Mouse (Mus musculus) limb, embryonic 12.5 days (tissue): ENCODE results near the gene Nxnl2. TPM values are rescaled to one million over a fixed set of nuclear protein-coding genes. Genes with fewer than 3 reads are reported as not detected.
"Not testable (repeated sequence)": the region's sequence is repeated elsewhere in the genome, so short reads cannot be mapped to it uniquely, and the experiment has no call there.

Source experiments
- ATAC-seq: fragments of 200-750 bp; cut with Nextera tagmentation; 2 replicates; pipeline ENCODE4 v1.8.0; 2017; ENCODE audit warnings: low read depth, moderate TSS enrichment; ENCODE audit not compliant: insufficient number of reproducible peaks, insufficient read depth, low FRiP score, low TSS enrichment
- H3K27ac ChIP-seq: fragments of 300-500 bp; sonication (generic); 2 replicates; pipeline ENCODE4 v1.5.1; 2016; ENCODE audit warnings: mild to moderate bottlenecking, moderate library complexity
- H3K27me3 ChIP-seq: fragments of 300-500 bp; sonication (generic); 2 replicates; pipeline ENCODE4 v1.6.1; 2016; ENCODE audit warnings: mild to moderate bottlenecking, moderate library complexity
- H3K36me3 ChIP-seq: fragments of 300-500 bp; sonication (generic); 2 replicates; pipeline ENCODE4 v1.6.1; 2016; ENCODE audit warnings: mild to moderate bottlenecking, moderate library complexity
- H3K4me1 ChIP-seq: fragments of 300-500 bp; sonication (generic); replicated peaks from 2 replicates; pipeline ENCODE4 v1.6.1; 2016
- H3K4me2 ChIP-seq: fragments of 300-500 bp; sonication (generic); 2 replicates; pipeline ENCODE4 v1.6.1; 2016; ENCODE audit warnings: mild to moderate bottlenecking, moderate library complexity
- H3K4me3 ChIP-seq: fragments of 300-500 bp; sonication (generic); replicated peaks from 2 replicates; pipeline ENCODE4 v1.5.1; 2016; ENCODE audit warnings: mild to moderate bottlenecking
- H3K9ac ChIP-seq: fragments of 300-500 bp; sonication (generic); replicated peaks from 2 replicates; pipeline ENCODE4 v1.6.1; 2016; ENCODE audit warnings: mild to moderate bottlenecking, moderate library complexity
- H3K9me3 ChIP-seq: fragments of 300-500 bp; sonication (generic); 2 replicates; pipeline ENCODE4 v1.6.1; 2016; ENCODE audit warnings: mild to moderate bottlenecking, moderate library complexity
- WGBS: fragments of 180-500 bp; shearing (Covaris S2); methylation state at CpG from one replicate; pipeline ENCODE4 v1.1.7; 2016; 5-methylcytosine and 5-hydroxymethylcytosine counted together
- polyA plus RNA-seq: library from polyadenylated mRNA; unstranded; fragments of >200 nt; fragmentation: Nextera tagmentation; extraction: Ambion mirVana; gene quantifications from 2 replicates; pipeline ENCODE4 v1.2.1, GENCODE M21; 2016

Nxnl2 gene
- polyA plus RNA-seq, 1 experiment from 2014 or later = 9.5 TPM

- H3K27me3 ChIP-seq = 0 out of 2 replicates have a peak, but pooled peaks cover 2% of the 10 kb centered on the region
- no peak overlapping the region for H3K27ac ChIP-seq
- no peak overlapping the region for H3K4me3 ChIP-seq
- 69% methylated on average over 3 of the region's 3 CpGs for WGBS
- no peak overlapping the region for H3K4me2 ChIP-seq
- no peaks in the 10 kb centered on the region for H3K36me3 ChIP-seq
- H3K4me1 ChIP-seq = no peaks in the 10 kb centered on the region
- no peaks in the 10 kb centered on the region for H3K9me3 ChIP-seq
- ATAC-seq = no peak
- H3K9ac ChIP-seq = no peak overlapping the region
These were observed 8.5 kb downstream of the Nxnl2 start for GRCm38 (mm10) chr13:51179362-51179761.

- H3K27me3 ChIP-seq = no peaks in the 10 kb centered on the region
- no peak overlapping the region for H3K27ac ChIP-seq
- ATAC-seq = no peak
- H3K4me2 ChIP-seq = no peak overlapping the region
- H3K9me3 ChIP-seq = 0 out of 2 replicates have a peak, but pooled peaks cover 2% of the 10 kb centered on the region
- no peak overlapping the region for H3K9ac ChIP-seq
- no peaks in the 10 kb centered on the region for H3K36me3 ChIP-seq
- no peak overlapping the region for H3K4me3 ChIP-seq
- H3K4me1 ChIP-seq = no peaks in the 10 kb centered on the region
- 85% methylated on average over 7 of the region's 7 CpGs for WGBS
These were observed 11.4 kb downstream of the Nxnl2 start for GRCm38 (mm10) chr13:51182236-51182635.

GRCm38 (mm10) chr13:51184896-51185295, 14.1 kb downstream of the Nxnl2 start:
- Histone ChIP-seq H3K9me3 (0 out of 2 replicates have a peak, but pooled peaks cover 4% of the 10 kb centered on the region), H3K4me3 (no peak overlapping the region), H3K9ac (no peak overlapping the region), H3K27me3 (no peaks in the 10 kb centered on the region), H3K4me1 (no peaks in the 10 kb centered on the region), H3K27ac (no peak overlapping the region), H3K4me2 (no peak overlapping the region), H3K36me3 (no peaks in the 10 kb centered on the region)
- no peak for ATAC-seq
- 83% methylated on average over 3 of the region's 3 CpGs for WGBS

- whole genome bisulfite sequencing = 52% methylated on average over 3 of the region's 3 CpGs
These were observed 19.5 kb downstream of the Nxnl2 start for GRCm38 (mm10) chr13:51190336-51190735.

GRCm38 (mm10) chr13:51191416-51192140, 20.8 kb downstream of the Nxnl2 start:
- 75% methylated on average over 6 of the region's 6 CpGs for WGBS
- Histone ChIP-seq H3K4me3 (no peak overlapping the region), H3K9ac (no peak overlapping the region), H3K4me1 (0 out of 2 replicates have a peak, but pooled peaks cover 4% of the 10 kb centered on the region), H3K36me3 (no peaks in the 10 kb centered on the region), H3K4me2 (no peak overlapping the region), H3K9me3 (0 out of 2 replicates have a peak, but pooled peaks cover 4% of the 10 kb centered on the region), H3K27ac (no peak overlapping the region), H3K27me3 (no peaks in the 10 kb centered on the region)
- ATAC-seq = no peak

More at GRCm38 (mm10) chr13:51190336-51190735, 19.5 kb downstream of the Nxnl2 start:
- Histone ChIP-seq H3K27me3 (no peaks in the 10 kb centered on the region), H3K36me3 (no peaks in the 10 kb centered on the region), H3K9ac (no peak overlapping the region), H3K9me3 (0 out of 2 replicates have a peak, but pooled peaks cover 4% of the 10 kb centered on the region), H3K27ac (no peak overlapping the region), H3K4me1 (0 out of 2 replicates have a peak, but pooled peaks cover 4% of the 10 kb centered on the region), H3K4me3 (no peak overlapping the region), H3K4me2 (no peak overlapping the region)
- no peak for ATAC-seq

GRCm38 (mm10) chr13:51193893-51194292, 23.1 kb downstream of the Nxnl2 start:
- no peaks in the 10 kb centered on the region for H3K36me3 ChIP-seq
- 91% methylated on average over 15 of the region's 15 CpGs for WGBS
- no peak overlapping the region for H3K9ac ChIP-seq
- H3K9me3 ChIP-seq = no peaks in the 10 kb centered on the region
- no peak overlapping the region for H3K4me3 ChIP-seq
- H3K27ac ChIP-seq = no peak overlapping the region
- no peaks in the 10 kb centered on the region for H3K27me3 ChIP-seq
- 0 out of 2 replicates have a peak, but pooled peaks cover 4% of the 10 kb centered on the region for H3K4me1 ChIP-seq
- ATAC-seq = no peak
- no peak overlapping the region for H3K4me2 ChIP-seq

- no peak overlapping the region for H3K27ac ChIP-seq
These were observed 26.9 kb downstream of the Nxnl2 start for GRCm38 (mm10) chr13:51197699-51198098.

GRCm38 (mm10) chr13:51198186-51198585, 27.4 kb downstream of the Nxnl2 start:
- Histone ChIP-seq H3K27me3 (no peaks in the 10 kb centered on the region), H3K4me2 (no peak overlapping the region), H3K27ac (no peak overlapping the region), H3K9ac (no peak overlapping the region), H3K9me3 (peaks cover 6% of the 10 kb centered on the region; the same call in 1 of the 2 replicates), H3K4me1 (no peaks in the 10 kb centered on the region), H3K36me3 (no peaks in the 10 kb centered on the region), H3K4me3 (no peak overlapping the region)
- ATAC-seq = no peak
- WGBS = 55% methylated on average over 5 of the region's 5 CpGs

More at GRCm38 (mm10) chr13:51197699-51198098, 26.9 kb downstream of the Nxnl2 start:
- Histone ChIP-seq H3K9ac (no peak overlapping the region), H3K9me3 (peaks cover 6% of the 10 kb centered on the region; the same call in 1 of the 2 replicates), H3K4me2 (no peak overlapping the region), H3K27me3 (no peaks in the 10 kb centered on the region), H3K36me3 (no peaks in the 10 kb centered on the region), H3K4me3 (no peak overlapping the region), H3K4me1 (0 out of 2 replicates have a peak, but pooled peaks cover under 1% of the 10 kb centered on the region)
- no peak for ATAC-seq
- 82% methylated on average over 3 of the region's 3 CpGs for WGBS

- WGBS = 41% methylated on average over 33 of the region's 36 CpGs
- H3K4me3 ChIP-seq = peak overlapping the region; percentile 31
These were observed 31.4 kb downstream of the Nxnl2 start for GRCm38 (mm10) chr13:51201985-51202843.

GRCm38 (mm10) chr13:51202844-51203173, 32.0 kb downstream of the Nxnl2 start:
- Histone ChIP-seq H3K9ac (0 out of 2 replicates have a peak overlapping the region, but pooled peaks have one; percentile 45), H3K4me3 (peak overlapping the region; percentile 31), H3K4me2 (peak overlapping the region; percentile 54)
- H3K4me1 ChIP-seq, H3K36me3 ChIP-seq, H3K27ac ChIP-seq, H3K27me3 ChIP-seq, ATAC-seq, H3K9me3 ChIP-seq: not testable (repeated sequence)
- WGBS = 4% methylated on average over 28 of the region's 28 CpGs

More at GRCm38 (mm10) chr13:51201985-51202843, 31.4 kb downstream of the Nxnl2 start:
- not testable (repeated sequence) for H3K27ac ChIP-seq, H3K4me1 ChIP-seq, H3K9me3 ChIP-seq, H3K36me3 ChIP-seq, H3K27me3 ChIP-seq, ATAC-seq, H3K9ac ChIP-seq
- H3K4me2 ChIP-seq = peak overlapping the region; percentile 54

- Histone ChIP-seq H3K36me3 (no peaks in the 10 kb centered on the region), H3K4me2 (no peak overlapping the region), H3K9ac (no peak overlapping the region), H3K27ac (no peak overlapping the region), H3K4me3 (no peak overlapping the region), H3K9me3 (peaks cover 6% of the 10 kb centered on the region; the same call in 1 of the 2 replicates), H3K27me3 (no peaks in the 10 kb centered on the region), H3K4me1 (peaks cover 2% of the 10 kb centered on the region)
- 80% methylated on average over 8 of the region's 8 CpGs for WGBS
- ATAC-seq = no peak
These were observed 32.6 kb downstream of the Nxnl2 start for GRCm38 (mm10) chr13:51203467-51203866.
